Mouse (Mus musculus) lung, postnatal 36 days (tissue): ENCODE data around the gene Vps37d.

Experiments
- DNase-seq: peaks from one replicate; pipeline ENCODE4 v3.0.0; 2022; ENCODE audit warnings: mixed read lengths

Vps37d gene

DNA sequence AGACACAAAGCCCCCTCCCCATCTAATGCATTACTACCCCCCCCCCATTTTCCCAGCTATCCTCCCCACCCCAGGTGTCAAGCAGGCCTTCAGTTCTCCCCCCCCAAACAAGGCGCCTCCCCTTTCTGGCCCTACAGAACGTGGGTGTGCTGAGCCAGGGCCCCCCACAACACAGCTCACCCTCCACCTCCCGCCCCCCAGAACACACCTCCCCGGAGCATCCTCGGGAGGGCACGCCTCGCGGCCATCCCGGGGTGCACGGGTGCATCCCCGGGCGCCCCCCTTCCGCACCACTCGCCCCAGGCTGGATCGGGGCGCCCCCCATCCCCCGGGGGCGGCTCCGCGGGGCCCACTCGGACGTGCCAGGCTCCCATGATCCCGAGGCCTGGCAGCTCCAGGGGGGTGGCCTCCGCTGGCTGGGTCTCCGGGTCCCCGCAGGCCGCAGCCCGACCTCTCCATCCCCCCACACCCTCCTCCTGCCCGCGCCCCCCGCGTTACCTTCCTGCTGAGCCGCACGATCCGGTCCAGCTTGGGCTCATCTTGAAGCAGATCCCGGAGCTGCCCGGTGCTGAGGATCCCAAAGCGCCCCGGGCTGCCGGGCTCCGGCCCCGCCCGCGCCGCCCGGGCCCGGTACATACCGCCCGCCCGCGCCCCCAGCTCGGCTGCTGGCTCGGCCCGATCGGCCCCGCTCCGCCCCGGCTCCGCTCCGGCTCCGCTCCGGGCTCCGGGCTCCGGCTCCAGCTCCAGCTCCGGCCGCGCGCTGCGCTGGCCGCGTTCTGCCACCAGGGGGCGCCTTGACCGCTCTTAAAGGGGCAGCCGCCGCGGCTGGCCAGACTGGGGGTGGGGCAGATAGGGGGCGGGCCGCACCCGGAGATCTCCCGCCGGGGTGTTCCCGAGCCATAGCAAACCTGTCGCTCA lies at the start of gene Vps37d:
Gene Vps37d, minus strand, starts transcription at position 703 of the 918 bp plus-strand sequence.
- DNase-seq: peak; percentile 93

GRCm38 (mm10) chr5:135127669-135128068 lies 49.6 kb upstream of the Vps37d start:
- DNase-seq: no peak

- no peak for DNase-seq
Observed at GRCm38 (mm10) chr5:135126121-135126520, 48.1 kb upstream of the Vps37d start.

DNA sequence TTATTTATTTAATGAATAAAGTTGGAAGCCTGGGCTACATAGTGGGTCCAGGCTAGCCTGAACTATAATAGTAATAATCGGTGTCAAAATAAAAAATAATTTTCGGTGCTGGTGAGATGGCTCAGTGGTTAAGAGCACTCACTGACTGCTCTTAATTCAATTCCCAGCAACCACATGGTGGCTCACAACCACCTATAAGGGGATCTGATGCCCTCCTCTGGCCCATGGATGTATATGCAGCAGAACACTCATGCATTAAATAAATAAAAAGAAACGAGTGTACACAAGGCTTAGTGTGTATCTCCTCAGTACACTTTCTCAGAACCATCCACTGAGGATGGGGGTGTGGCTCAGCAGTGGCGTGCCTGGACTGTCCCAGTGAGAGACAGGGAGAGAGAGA lies 42.7 kb upstream of the Vps37d start:
- DNase-seq: no peak

DNA sequence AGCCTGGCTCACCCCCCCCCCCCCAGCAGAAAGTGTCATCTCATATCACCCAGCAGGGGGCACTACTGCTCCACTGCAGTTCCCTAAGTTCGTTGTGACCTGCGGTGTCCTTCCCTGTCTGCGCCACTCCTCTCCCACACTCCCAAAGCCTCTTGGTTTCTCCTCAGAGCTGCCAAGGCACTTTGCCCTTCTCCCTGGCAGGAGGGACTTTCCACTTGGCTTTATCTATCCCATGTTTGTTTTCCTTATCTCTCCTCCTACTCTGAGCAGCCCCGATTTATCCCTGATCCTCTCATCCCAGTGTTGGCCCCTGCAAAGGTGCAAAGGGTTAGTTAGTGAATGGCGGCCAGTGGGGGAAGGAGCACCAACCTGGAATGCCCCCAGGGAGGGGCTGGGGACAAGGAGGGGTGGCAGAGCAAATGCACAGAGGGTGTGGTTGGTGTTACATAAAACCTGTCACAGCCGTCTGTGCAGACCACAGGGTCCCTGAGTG lies 40.6 kb upstream of the Vps37d start:
- DNase-seq: peak; percentile 74

- DNase-seq: no peak
Observed at GRCm38 (mm10) chr5:135115241-135115640, 37.2 kb upstream of the Vps37d start.

GRCm38 (mm10) chr5:135113782-135114181 lies 35.7 kb upstream of the Vps37d start:
- no peak for DNase-seq

DNA sequence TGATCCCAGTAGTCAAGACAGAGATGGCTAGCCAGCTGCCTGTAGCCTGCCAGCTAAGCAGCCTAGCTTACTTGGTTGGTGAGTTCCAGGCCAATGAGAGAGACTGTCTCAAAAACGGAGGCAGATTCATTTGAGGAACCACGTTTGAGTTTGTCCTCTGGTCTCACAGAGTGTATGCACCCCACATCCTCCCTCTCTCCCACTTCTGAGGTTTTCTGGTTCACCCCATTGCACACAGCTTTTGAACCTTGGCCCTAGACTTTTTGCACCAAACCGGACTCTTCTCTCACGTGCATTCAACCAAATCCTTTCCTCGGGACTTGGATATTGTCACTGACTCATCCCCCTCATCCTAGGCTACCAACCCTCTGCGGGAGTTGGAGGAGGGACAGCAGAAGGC lies 31.9 kb upstream of the Vps37d start:
- DNase-seq: no peak

DNA sequence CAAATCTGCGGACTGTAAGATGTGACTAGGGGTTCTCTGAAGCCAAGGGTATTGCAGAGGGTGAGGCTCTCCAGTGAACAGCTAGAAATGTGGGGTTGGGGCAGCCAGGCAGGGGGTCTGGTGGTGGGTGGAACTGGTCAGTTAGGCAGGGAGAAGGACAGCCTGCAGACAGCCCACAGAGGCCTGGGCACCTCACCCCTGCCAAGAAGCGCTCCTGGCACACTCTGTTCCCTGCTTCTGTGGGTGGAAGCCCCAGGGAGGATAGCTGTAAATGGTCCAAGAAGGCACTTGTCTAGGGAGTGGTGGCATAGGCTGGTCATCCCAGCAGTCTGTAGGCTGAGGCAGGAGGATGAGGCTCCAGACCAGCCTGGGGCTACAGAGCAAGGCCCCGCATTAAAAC lies 31.4 kb upstream of the Vps37d start:
- DNase-seq: no peak

GRCm38 (mm10) chr5:135109017-135109416 lies 31.0 kb upstream of the Vps37d start:
- DNase-seq: no peak

DNA sequence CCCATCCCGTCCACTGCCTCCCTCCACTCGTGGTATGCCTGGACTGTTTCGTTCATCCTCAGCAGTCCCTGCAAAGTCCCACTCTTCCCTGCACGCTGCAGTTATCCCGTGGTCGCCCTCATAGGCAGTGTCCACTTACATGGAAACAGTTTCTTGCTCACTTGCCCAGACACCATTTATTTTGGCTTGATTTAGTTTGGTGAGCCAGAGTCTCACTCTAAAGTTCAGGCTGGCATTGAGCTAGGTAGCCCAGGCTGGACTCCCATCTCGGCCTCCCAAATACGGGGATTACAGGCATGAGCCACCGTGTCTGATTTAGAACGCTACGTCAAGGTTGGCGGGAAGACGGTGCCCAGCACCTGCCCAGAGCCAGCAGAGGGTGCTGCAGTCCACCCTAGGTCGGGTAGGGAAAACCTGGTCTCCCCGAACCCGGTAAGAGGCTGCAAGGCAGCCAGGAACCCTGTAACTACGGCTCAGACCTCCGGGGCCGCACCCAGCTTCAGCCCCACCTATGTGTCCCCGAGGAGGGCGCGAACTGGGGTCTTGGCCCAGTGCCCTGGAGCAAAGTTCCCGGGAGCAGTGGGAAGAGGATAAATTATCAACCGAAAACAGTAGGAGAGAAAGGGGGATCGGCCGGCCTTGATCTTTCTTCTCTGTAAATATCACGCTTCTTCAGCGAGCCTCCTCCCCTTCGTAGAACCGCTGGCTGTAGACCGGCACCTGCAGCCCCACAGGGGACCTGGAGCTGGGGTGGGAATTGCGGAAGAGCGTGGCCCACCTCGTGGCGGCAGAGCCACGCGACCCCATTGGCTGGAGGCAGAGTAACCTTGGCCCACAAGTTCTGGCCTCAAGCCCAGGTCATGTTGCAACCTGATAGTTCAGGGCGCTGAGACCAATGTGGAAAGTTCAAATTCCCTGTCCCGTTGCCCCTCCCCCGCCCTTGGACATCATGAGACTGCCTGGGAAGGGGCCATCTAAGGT lies 29.7 kb upstream of the Vps37d start:
- DNase-seq: peak; percentile 74

- DNase-seq: peak; percentile 95
Observed at GRCm38 (mm10) chr5:135106758-135107256, 28.7 kb upstream of the Vps37d start.

DNA sequence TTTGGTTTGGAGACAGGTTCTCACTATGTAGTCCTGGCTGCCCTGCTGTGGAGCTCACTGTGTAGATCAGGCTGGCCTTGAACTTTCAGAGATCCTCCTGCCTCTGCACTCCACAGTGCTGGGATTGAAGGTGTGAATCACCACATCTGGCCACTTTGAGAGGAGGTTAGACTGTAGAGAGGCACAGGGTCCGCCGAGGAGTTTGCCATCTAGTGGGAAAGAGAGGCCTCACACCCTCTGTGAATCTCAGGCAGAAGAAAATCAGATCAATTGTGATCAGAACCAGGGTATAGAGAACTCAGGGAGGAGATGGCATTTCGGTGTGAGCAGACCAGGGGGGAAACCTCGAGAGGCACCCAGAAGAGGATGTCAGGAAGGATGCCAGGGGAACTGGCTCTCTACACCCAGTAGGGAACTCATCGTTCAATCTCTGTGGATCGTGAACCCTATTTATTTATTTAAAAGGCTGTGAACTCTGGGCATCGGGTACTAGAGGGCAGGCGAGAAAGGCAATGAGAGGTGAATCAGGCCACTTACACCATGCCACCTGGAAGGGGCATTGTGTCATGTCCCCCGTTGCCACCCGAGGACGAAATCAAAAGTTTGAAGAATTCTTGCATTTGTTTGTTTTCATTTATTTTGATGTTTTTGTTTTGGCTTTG lies 26.1 kb upstream of the Vps37d start:
- DNase-seq: peak; percentile 17

GRCm38 (mm10) chr5:135100981-135101380 lies 22.9 kb upstream of the Vps37d start:
- DNase-seq: no peak

DNA sequence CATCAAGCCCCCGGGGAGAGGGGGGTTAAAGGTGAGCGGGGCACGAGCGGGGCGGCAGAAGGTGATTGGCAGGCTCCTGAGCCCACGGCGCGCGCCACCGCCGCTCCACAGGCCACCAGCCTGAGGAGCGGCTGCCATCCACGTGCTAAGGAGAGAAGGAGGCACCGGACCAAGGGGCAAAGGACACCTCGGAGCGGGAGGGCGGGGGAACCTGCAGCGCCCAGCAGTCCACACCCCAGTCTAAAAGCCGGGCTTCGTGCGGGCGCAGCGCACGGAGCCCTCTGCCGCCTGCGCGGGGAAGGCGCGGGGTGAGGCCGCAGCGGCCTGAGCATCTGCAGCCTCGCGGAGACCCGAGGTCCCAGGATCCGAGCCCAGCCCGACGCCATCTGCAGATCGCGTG lies 11.6 kb upstream of the Vps37d start, which contains the start of gene Mlxipl:
Gene Mlxipl, plus strand, starts transcription at position 238 of the 400 bp plus-strand sequence.
- no peak for DNase-seq

DNA sequence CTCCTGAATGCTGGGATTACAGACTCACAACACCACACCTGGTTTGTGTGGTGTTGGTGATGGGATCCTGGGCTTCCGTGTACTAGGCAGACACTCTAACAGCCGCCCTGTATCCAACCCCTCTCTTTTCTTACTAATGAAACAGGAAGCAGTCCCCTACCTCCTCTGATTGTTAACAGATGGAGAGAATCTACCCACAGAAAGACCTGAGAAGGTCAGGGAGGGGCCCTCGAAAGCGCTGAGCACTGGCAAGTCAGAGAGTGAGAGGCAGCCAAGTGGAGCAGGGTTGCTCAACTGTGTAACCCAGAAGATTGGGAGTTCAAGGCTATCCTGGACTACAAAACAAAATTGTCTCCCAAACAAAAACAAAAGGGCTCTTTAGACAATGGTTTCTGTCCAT lies 8.8 kb upstream of the Vps37d start:
- no peak for DNase-seq

DNA sequence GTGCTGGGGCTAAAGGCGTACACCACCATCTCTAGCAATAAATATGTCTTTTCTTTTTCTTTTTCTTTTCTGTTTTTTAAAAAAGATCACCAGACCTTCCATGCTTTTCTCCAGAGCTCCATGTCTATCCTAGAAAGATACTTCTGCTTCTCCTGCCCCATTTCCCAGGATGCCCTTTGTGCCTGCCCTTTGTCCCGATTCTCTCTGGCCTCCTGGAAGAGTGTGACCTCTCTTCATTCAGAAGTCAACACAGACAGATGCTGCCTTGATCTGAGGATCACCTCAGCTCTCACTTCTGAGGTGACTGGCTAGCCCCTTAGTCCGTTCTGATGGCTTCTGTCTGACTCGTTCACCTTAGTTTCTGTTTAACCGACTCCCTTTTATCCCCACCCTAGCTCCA lies 2.5 kb upstream of the Vps37d start:
- DNase-seq: no peak

- DNase-seq: no peak
Observed at GRCm38 (mm10) chr5:135079578-135079977, 1.5 kb upstream of the Vps37d start.

DNA sequence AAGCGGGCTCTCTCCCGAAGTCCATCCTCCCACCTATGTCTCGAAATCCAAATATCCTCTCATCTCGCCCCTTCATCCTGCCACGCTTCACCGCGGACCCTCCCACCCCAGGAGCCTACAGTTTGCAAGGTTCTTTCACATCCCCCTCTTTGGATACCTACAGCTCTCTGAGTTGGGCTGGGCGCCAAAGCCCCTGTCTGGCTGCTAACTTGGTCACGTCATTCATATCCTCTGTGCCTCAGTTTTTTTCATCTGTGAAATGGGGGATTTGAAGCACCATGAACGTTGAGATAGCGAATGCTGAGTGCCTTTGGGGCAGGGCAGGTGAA lies 380 bp upstream of the Vps37d start:
- DNase-seq: no peak

DNA sequence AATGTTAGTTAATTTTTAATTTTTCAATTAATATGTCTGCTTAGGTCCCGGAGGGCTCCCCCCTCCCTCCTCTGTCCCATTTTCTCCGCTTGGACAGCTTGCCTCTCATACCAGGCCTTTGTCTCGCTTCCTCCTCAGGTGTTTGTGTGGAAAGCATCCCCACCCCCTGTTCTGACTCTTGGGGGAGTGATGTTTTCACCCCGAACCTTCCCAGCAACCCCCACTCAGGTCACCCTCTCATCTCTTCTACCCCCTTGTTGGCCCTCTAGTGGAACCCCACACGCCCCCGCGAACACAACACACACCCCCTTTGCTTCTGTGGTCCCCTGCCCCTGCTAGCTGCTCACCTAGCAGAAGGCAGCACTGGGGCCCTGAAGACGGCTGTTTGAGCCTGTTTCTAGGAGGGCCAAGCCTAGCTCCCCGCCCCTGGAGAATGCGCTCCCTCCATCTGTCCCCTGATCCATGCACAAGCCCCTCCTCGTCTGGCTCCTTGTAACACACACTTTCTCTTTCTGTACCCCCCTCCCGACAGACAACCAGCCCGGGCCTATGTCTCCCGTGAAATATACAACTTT lies 1.0 kb downstream of the Vps37d start:
- peak; percentile 8 for DNase-seq

DNA sequence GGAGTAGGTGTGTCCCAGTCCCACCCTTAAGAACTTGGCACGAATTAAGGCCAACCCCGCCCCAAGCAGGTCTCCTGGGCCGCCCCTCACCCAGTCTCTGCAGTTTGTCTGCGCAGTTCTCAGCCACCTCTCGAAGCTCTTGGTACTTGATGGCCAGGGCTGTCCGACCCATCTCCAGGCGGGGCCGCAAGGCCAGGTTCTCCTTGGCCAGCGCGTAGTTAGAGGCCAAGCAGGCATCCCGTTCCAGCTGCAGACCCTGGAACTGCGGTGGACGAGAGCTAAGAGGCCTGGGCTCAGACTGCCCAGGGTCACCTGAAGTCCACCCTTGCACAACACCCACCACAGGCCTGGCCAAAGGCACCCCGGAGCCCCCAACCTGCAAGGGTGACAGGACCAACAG lies 1.7 kb downstream of the Vps37d start:
- no peak for DNase-seq

DNA sequence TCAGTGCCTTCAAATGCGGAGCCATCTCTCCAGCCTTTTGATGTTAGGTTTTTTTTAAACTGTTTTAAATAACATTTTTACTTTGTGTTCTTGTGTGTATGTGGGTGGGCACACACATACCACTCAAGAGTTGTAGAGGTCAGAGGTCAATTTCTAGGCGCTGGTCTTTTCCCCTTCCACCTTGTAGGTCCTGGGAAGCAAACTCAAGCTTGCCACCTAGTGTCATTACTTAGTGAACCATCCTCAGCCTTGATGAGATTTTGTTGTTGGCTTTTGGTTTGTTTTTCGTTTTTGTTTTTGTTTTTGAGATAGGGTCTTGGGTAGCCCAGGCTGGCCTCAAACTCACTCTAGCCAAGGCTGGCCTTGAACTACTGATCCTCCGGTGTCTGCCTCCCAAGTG lies 2.4 kb downstream of the Vps37d start:
- no peak for DNase-seq
